Mouse (Mus musculus) induced T-regulatory cell, adult 2 months (primary cell): ENCODE results near the gene Zfp316.

ENCODE experiments used
- DNase-seq: peaks from one replicate; pipeline ENCODE4 v3.0.0-alpha.2; 2012; ENCODE audit warnings: low read depth

Gene Zfp316

GRCm38 (mm10) chr5:143279247-143279646 is 9.4 kb upstream of the Zfp316 start:
- DNase-seq: no peak

- DNase-seq: no peak
Measured at GRCm38 (mm10) chr5:143275761-143276160, 5.9 kb upstream of the Zfp316 start.

DNA sequence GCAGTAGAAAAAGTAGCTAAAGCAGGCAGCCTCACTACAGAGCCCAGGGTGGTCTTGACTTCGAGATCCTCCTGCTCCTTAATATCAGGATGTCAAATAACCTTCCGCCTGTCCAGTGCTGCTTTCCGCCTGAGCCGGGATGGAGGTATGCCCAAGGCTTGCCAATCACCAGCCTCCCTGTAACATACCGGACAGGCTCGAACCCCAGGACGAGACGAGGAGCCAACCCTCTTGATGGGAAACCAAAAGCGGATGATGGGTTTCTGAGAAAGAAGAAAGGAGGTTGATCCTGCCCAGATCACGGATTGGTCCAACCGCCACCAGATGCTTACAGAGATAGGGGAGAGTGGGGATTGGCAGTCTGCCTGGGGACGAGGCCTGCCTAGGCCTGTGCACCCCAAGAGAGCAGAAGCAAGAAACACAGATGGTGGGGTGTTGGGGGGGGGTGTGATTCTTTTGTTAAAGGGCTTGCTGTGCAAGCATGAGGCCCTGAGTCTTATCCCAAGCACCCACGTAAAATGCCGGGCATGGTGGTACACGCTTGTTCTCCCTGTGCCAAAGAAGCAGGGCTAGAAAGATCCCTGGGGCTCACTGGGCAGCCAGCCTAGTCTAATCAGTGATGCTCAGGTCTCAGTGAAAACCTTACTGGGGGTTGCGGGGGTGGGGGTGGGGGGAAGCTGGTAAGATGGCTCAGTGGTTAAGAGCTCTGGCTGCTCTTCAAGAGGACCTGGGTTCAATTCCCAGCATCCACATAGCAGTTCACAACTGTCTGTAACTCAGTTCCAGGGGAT is 2.9 kb upstream of the Zfp316 start:
- no peak for DNase-seq

DNA sequence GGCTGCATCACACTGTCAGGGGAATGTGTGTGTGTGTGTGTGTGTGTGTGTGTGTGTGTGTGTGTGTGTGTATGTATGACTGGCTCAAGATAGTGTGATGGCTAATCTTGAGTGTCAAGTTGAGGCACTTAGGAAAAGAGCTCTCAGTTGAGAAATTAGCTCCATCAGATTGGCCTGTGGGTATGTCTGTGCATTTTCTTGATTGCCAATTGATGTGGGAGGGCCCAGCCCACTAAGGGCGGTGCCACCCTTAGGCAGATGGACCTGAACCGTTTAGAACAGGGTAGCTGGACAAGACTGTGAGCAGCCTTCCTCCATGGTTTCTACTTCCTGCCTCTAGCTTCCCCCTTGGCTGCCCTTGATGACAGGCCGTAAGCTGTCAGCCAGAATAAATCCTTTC is 2.3 kb upstream of the Zfp316 start:
- no peak for DNase-seq

DNA sequence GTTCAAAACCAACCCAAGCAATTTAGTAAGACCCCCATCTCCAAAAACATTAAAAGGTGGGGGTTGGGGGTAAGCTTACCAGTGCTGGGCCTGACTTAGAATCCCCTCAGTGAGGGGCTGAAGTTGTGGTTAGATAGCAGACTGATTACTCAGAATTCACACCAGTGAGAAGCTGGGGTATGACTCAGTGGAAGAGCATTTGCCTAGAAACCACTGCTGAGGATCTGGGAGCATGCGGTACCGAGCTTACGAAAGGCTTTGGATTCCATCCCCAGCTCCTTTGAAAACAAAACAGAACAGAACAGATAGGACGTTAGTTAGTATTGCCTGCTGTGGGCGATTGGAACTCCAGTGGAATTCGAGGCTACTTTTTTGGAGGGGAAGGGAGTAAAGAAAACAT is 1.8 kb upstream of the Zfp316 start:
- no peak for DNase-seq

DNA sequence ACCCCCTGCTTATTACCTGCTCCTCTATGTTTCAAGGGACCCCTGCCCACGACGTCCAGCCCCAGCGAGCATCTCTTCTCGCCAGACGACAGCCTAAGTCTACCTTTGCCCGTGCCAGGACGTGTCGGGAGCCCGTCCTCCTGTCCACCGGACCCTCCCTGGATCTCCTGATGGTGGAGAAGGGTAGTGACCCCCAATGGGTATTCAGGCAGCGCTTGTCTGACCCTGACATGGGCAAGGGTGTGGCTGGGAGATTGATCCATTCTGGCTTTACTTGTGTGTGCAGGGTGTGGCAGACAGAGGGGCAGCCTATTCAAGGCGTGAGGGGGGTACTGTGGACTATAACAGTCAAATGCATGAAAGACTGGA is 313 bp upstream of the Zfp316 start:
- DNase-seq: no peak

GRCm38 (mm10) chr5:143268985-143269362 is 848 bp downstream of the Zfp316 start:
- no peak for DNase-seq

GRCm38 (mm10) chr5:143266794-143267193 is 3.0 kb downstream of the Zfp316 start:
- no peak for DNase-seq

DNA sequence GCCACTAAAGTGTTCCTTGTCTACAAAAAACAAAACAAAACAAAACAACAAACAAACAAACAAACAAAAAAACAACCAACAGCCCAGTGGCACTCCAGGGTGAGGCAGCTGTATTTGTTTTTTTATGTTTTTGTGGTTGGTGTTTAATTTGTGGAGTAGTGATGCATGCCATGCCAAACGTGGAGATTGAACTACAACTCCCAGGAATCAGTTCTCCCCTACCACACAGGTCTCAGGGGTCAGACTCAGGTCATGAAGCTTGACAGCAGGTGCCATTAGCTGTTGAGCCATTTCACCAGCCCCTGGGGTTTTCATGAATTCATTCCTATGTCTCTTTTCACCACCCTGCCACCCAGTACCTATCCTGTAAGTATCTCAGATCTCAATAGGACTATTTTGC is 4.4 kb downstream of the Zfp316 start:
- DNase-seq: no peak

- DNase-seq: no peak
Measured at GRCm38 (mm10) chr5:143264689-143265088, 5.1 kb downstream of the Zfp316 start.

GRCm38 (mm10) chr5:143261636-143262035 is 8.2 kb downstream of the Zfp316 start:
- no peak for DNase-seq

DNA sequence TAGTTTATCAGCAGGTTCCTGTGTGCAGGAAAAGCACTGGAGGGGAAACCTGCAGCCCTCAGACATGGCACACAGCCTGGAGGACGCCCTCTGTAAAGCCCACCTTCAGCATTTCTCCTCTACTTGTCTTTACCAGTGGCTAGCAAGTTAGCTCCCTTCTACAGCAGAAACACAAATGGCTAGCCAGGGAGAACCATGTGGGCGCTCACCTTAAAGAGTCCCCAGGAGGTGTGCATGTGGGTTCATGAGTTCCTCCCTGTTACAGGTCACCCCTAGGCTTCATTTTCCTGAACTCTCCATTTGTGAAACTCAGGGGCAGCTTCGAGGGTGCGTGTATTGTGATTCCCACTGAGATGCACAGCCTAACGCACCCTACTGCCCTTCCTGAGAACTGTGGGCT is 14.0 kb downstream of the Zfp316 start:
- DNase-seq: no peak

DNA sequence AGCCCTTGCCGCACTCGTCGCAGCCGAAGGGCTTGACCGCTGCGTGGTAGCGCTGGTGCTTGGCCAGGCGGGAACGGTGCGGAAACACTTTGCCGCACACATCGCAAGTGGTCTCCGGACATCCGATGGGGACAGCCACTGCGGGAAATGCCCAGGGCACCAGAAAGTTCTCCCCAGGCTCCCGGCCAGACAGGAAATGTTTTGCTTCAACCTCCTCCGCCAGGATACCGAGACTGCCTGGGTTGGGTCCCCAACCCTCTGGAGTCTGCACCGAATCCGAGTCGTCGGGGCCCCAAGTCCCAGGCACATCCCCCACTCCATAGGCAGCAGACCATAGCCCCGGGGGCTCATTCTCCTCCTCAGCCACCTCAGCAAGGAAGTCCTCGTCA is 14.7 kb downstream of the Zfp316 start:
- no peak for DNase-seq

DNA sequence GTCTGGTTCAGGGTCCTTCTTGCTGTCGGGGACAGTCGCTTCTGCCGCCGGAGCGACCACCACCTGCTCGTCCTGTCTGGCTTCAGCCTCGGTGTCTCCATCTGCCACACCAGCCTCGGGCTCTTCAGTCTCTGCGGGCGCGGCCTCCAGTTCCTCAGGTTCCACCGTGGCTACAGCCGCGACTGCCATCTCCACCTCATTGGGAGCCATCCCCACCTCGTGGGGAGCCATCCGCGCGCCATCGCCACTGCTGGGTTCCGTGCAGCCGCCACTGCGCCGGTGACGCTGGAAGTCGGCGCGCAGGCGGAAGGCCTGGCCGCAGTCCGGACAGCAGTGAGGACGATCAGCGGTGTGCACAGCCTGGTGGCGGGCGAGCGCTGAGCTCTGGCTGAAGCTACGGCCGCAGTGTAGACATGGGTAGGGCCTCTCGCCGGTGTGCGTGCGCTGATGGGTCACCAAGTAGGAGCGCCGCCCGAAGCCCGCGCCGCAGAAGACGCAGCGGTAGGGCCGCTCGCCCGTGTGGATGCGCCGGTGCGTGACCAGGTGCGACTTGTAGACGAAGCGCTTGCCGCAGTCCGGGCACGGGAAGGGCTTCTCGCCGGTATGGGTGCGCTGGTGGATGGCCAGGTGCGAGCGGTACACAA is 15.2 kb downstream of the Zfp316 start:
- no peak for DNase-seq

GRCm38 (mm10) chr5:143253881-143254486 is 15.8 kb downstream of the Zfp316 start:
- DNase-seq: no peak

DNA sequence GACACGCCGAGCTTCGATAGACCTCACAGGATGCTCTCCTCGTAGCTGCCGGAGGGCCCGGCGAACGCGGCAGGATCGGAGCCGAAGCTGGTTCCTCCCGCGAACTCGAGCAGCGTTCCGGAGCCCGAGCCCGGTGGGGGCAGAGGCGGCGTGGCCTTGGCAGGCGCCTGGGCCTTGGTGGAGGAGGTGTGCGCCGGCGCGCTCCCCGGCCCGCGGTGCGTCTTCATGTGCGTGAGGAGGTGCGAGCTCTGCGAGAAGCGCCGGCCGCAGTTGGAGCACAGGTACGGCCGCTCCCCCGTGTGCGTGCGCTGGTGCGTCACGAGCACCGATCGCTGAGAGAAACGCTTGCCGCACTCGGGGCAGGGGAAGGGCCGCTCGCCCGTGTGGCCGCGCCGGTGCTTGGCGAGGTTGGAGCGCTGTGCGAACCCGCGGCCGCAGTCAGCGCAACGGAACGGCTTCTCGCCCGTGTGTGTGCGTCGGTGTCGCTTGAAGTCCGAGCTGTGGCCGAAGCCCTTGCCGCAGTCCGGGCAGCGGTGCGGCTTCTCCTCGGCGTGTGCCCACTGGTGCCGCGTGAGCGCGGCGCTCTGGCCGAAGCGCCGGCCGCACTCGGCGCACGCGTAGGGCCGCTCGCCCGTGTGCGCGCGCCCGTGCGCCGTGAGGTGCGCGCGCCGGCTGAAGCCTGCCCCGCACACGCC is 16.5 kb downstream of the Zfp316 start:
- DNase-seq: peak; percentile 17

GRCm38 (mm10) chr5:143252791-143253185 is 17.0 kb downstream of the Zfp316 start:
- DNase-seq: no peak

GRCm38 (mm10) chr5:143252039-143252438 is 17.8 kb downstream of the Zfp316 start:
- DNase-seq: no peak

DNA sequence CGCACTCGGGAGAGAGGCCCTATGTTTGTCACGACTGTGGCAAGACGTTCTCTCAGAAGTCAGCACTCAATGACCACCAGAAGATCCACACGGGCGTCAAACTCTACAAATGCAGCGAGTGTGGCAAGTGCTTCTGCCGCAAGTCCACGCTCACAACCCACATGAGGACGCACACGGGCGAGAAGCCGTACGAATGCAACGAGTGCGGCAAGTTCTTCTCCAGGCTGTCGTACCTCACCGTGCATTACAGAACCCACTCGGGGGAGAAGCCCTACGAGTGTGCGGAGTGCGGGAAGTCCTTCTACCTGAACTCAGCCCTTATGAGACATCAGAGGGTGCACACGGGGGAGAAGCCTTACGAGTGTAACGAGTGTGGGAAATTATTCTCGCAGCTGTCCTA is 24.9 kb downstream of the Zfp316 start:
- no peak for DNase-seq

DNA sequence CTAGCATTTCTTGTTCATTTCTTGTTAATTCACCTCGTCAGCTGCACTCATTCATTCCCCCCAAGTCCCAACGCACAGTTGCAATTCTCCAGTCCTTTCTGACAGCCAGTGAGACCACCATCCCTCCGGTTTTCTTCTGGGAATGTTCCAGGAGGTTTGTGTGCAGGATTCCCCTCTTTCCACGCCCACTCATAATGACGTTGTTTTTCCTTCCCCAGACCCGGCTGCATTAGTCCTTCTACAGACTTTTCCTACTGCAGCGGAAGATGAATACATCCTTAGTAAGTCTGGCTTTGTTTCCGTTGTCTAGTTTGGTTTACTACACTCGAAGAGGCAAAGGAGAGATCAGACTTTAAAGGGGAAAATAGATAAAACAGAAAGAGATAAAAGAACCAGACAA is 33.8 kb downstream of the Zfp316 start:
- peak; percentile 12 for DNase-seq

DNA sequence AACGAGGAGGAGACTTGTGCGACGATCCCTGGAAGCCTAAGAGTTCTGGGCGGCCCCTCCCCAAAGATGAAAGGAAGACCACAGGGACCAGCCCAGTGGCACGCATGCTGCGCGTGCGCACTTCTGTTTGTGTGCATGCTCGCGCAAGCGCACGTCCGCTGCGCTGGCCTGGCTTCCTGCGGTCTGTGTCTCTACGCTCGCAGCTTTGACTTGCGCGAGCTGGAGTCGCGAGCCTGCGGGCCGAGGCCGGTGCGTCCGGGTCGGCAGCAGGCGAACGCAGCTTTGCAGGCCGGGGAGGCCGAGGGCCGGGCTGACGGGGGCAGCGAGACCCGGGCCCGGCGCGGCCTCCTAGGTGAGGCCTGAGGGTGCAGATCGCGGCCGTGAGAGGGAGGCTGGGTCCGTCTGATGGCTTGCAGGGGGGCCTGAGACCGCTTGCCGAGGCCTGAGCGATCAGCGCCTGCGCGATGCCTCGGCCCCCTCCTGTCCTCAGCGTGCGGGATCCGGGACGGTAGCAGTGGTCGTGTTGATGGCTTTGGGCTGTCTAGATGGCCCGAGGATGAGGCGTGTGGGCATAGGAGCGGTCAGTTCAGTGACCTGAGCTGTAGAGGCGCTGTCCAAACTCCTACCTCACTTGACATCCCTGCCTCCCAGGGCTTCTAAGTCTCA is 34.7 kb downstream of the Zfp316 start, which contains the start of gene Zfp12:
TSS of gene Zfp12 (plus strand) at position 136 of the 666 bp plus-strand sequence.
- peak; percentile 94 for DNase-seq

GRCm38 (mm10) chr5:143226790-143227189 is 43.0 kb downstream of the Zfp316 start, which contains the start of gene Spdye4a:
TSS of gene Spdye4a (minus strand) at chr5:143226890.
- no peak for DNase-seq
